Mouse (Mus musculus) liver, embryonic 14.5 days (tissue): ENCODE data around the gene Ift80.

ENCODE experiments used
- CTCF ChIP-seq: IDR thresholded peaks from 2 replicates; pipeline ENCODE4 v1.5.1; 2016; ENCODE audit warnings: antibody characterized with exemption, low read depth, control low read depth
- EP300 ChIP-seq: IDR thresholded peaks from 2 replicates; pipeline ENCODE4 v1.6.1; 2016; ENCODE audit warnings: antibody characterized with exemption, low read depth

GRCm38 (mm10) chr3:68956454-68956853 lies 47.9 kb downstream of the Ift80 start:
- TF ChIP-seq CTCF: no peak
- TF ChIP-seq EP300: no peak
